Mouse (Mus musculus) ES-E14 (cell line): ENCODE measurements around the gene Strn3.
A peak's percentile ranks its signal among the peaks of the same experiment; 100 is the strongest.

Experiments used
- HCFC1 ChIP-seq: IDR thresholded peaks from 2 replicates; pipeline ENCODE4 v1.6.1; 2012; ENCODE audit warnings: low read length, inconsistent platforms, borderline replicate concordance; ENCODE audit not compliant: insufficient read depth
- ZNF384 ChIP-seq: IDR thresholded peaks from 2 replicates; pipeline ENCODE4 v1.6.1; 2012; ENCODE audit warnings: low read depth, low read length, inconsistent platforms

GRCm38 (mm10) chr12:51620572-51620971 is 71.1 kb downstream of the Strn3 start:
- TF ChIP-seq HCFC1 (no peak), ZNF384 (peak; percentile 64; the same call in 1 of the 2 replicates)
